Mouse (Mus musculus) liver, adult 2 months (tissue): ENCODE results near the gene Olfm1.

Source experiments
- CTCF ChIP-seq: fragments of 200-500 bp; IDR thresholded peaks from 2 replicates; pipeline ENCODE4 v1.5.1; 2011; ENCODE audit warnings: low read depth, low read length, control low read depth
- POLR2A ChIP-seq: fragments of 200-500 bp; IDR thresholded peaks from 2 replicates; pipeline ENCODE4 v1.6.1; 2011; ENCODE audit warnings: low read length, control low read depth; ENCODE audit not compliant: insufficient read depth; ENCODE audit errors: extremely low read depth

GRCm38 (mm10) chr2:28165570-28165969, 27.2 kb upstream of the Olfm1 start:
- TF ChIP-seq POLR2A (no peak), CTCF (no peak)
